Mouse (Mus musculus): ENCODE measurements around the gene Map1lc3b.
A peak's percentile ranks its signal among the peaks of the same experiment; 100 is the strongest.
"Not testable (repeated sequence)": the region's sequence is repeated elsewhere in the genome, so short reads cannot be mapped to it uniquely, and the experiment has no call there.

Gene Map1lc3b

GRCm38 (mm10) chr8:121573275-121573674, 16.9 kb upstream of the Map1lc3b start:
- peak; percentile 72 for DNase-seq

DNA sequence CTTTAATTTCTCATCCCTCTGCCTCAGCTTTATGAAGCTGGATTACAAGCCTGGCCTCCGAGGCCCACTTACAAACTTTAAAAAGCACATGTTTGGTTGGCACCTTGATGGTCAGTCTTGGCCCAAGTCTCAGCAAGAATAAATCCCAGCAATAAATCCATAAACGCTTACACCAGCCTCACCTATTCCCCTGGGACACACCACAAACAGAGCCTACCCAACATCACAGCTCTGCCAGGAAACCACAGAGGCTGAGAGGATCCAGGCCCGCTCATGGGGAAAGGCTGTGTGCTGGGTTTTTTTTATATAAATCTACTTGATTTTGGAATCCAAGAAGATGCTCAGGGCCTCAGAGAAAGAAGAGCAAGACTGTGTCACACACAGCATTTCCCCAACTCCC, 14.5 kb upstream of the Map1lc3b start:
- DNase-seq: no peak

- DNase-seq: peak; percentile 54
Measured at GRCm38 (mm10) chr8:121577751-121578675, 12.1 kb upstream of the Map1lc3b start.

GRCm38 (mm10) chr8:121578676-121579451, 11.3 kb upstream of the Map1lc3b start, which contains the start of gene Fbxo31:
TSS of gene Fbxo31 (minus strand) at chr8:121578806.
- DNase-seq: peak; percentile 95

DNA sequence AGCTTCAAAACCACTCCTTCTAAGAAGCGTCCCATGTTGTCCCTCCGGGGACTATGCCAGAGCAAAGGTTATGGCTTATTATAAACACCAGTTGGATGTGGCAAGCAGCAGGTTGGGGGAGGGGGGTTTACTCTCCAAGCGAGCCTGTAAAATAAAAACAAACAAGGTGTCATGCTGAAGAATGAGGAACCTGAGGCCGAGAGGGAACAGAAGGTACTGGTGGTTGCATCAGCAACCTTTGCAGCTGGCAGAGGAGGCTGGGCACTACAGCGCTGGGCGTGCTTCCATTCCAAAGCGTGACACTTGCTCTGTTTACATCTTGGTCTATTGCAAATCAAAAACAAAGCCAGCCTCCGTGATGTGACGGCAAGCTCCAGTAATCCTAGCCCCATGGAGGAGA, 9.7 kb upstream of the Map1lc3b start:
- DNase-seq: no peak

GRCm38 (mm10) chr8:121583653-121584052, 6.5 kb upstream of the Map1lc3b start:
- DNase-seq: no peak

DNA sequence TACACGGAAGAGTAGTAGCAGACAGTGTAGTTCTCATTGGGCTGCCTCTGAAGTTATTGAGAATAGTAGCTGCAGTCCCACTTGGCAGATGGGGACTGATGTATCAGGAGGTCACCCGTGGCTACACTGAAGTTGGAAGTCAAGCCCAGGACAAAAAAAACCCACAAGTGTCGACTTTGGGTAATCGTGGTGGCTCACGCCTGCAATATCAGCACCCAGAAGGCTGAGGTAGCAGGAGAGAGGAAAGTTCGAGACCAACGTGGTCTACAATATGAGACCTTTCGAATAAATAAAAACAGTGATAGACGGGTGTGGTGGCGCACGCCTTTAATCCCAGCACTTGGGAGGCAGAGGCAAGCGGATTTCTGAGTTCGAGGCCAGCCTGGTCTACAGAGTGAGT, 5.4 kb upstream of the Map1lc3b start:
- DNase-seq: peak; percentile 61

DNA sequence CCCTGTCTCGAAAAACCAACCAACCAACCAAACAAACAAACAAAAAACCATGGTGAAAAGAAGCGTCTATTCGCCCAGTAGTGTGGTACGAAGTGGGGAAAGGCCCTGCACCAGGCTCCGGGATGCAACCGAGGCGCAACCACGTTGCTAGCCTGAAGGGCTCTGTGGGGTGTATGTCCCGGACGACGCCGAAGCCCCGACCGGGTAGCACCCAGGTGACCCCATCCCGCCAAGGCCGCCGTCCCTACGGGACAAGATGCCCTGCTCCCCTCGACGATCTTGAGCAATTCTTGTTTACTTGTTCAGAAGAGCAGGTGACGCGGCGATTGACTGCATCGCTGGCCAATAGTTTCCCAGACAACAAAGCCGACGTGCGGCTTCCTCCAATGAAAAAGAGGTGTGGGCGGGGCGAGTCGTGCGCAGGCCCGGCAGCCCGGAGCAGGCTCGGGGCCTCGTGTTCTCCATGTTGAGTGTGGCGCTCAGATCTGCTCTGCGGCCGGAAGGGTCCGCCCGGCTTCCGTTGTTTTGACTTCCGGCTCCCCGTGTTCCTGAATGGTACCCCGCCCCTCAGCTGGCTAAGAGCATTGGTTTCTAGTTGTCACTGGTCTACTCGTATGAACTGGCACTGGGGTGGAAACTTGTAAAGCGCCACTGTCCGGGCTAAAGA, 4.9 kb upstream of the Map1lc3b start:
- peak; percentile 100 for DNase-seq

GRCm38 (mm10) chr8:121588750-121589149, 1.4 kb upstream of the Map1lc3b start:
- no peak for DNase-seq

DNA sequence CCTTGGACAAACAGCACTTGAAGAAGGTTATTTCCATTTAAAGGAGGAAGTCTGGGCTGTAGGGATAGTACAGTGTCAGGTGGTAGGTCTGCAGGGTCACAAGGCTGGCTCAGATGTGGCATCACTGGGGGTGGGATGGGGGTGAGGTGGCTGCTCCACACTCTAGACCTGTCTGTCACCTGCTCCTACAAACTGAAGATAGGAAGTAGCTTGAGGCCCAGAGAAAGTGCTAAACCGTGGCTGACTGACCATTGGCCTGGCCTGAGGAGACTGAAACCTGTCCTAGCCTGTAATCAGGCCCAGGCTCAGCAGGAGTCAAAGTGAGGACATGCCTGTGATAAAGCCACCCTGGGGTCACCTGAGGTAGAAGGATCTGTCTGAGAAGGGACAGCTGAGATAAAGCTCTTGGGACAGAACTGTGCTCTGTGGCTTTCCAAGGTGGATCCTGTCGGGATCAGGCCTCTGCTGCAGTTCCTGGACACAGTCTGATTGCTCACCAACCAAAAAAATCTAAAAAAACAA, 895 bp upstream of the Map1lc3b start:
- DNase-seq: no peak

GRCm38 (mm10) chr8:121591178-121592066, 1.3 kb downstream of the Map1lc3b start:
- DNase-seq: no peak

DNA sequence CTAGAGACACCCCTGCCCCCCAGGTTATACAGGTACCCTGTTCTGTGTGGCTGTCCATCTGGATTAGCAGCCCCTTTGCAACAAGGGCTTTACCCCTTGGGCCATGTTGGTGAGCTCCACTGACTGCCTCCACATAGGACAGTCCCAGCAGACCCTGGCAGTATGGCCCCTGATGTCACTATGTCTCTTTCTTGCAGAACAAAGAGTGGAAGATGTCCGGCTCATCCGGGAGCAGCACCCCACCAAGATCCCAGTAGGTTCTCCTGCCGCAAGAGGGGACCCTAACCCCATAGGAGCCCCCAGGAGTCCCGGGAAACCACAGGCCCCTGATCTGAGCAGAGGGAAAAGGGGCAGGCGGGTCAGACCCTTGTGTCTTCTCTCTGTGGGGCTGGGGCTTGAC, 3.1 kb downstream of the Map1lc3b start:
- DNase-seq: no peak

- DNase-seq: no peak
Measured at GRCm38 (mm10) chr8:121593983-121594382, 3.8 kb downstream of the Map1lc3b start.

DNA sequence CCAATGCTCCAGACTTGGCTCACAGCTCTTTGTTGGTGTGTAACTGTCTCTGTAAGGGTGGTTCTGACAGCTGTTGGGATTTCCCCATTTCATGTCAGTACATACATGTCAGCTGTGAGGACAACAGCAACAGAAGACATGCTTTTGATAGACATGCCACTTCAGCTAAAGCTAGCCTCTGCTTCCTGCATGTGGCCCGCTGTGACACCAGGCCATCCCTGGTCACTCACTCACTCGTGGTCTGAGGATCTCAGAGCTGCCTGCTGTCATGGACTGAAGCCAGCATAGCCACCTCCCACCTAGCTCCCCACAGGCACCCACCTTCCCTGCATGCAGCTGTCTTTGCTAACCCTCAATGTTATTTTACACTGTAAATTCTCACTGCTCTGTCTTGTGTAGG, 7.3 kb downstream of the Map1lc3b start:
- DNase-seq: not testable (repeated sequence)

- no peak for DNase-seq
Measured at GRCm38 (mm10) chr8:121598190-121598589, 8.0 kb downstream of the Map1lc3b start.

GRCm38 (mm10) chr8:121598892-121599291, 8.7 kb downstream of the Map1lc3b start:
- peak; percentile 88 for DNase-seq

- no peak for DNase-seq
Measured at GRCm38 (mm10) chr8:121599842-121600241, 9.7 kb downstream of the Map1lc3b start.

- DNase-seq: no peak
Measured at GRCm38 (mm10) chr8:121602411-121602810, 12.2 kb downstream of the Map1lc3b start.

GRCm38 (mm10) chr8:121602860-121603259, 12.7 kb downstream of the Map1lc3b start:
- DNase-seq: peak; percentile 77

GRCm38 (mm10) chr8:121603801-121604200, 13.6 kb downstream of the Map1lc3b start:
- no peak for DNase-seq

GRCm38 (mm10) chr8:121607661-121608060, 17.5 kb downstream of the Map1lc3b start:
- DNase-seq: no peak

DNA sequence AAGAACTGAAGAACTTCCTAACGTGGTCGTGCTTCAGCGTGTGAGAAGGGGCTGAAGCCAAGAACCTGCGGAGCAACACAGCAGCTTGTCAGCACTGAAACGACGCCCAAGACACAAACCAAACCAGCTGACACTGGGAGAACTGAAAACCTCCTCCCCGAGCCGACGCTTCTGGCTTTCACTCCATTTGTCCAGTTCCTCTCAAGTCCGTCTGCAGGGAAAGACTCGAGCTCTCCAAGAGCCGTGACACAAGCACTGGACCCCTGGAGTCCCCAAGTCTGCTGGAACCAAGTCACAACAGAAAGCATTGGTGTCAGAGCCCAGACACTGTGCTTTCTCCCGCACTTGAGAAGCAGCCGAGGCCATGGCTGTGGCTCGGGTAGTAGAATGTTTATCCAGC, 19.1 kb downstream of the Map1lc3b start:
- DNase-seq: no peak

All from cerebellum, adult 9-11 months (tissue).